Mouse (Mus musculus): ENCODE results near the gene Tmem178b.

Gene Tmem178b

GRCm38 (mm10) chr6:40098498-40098897 lies 225.4 kb downstream of the Tmem178b start:
- no peak for DNase-seq

GRCm38 (mm10) chr6:40101785-40102184 lies 228.7 kb downstream of the Tmem178b start:
- no peak for DNase-seq

- no peak for DNase-seq
These were observed 229.8 kb downstream of the Tmem178b start for GRCm38 (mm10) chr6:40102863-40103262.

GRCm38 (mm10) chr6:40110029-40110428 lies 237.0 kb downstream of the Tmem178b start:
- DNase-seq: no peak

- DNase-seq: no peak
These were observed 237.7 kb downstream of the Tmem178b start for GRCm38 (mm10) chr6:40110729-40111128.

GRCm38 (mm10) chr6:40112488-40112887 lies 239.4 kb downstream of the Tmem178b start:
- no peak for DNase-seq

- no peak for DNase-seq
These were observed 243.2 kb downstream of the Tmem178b start for GRCm38 (mm10) chr6:40116225-40116624.

- no peak for DNase-seq
These were observed 247.1 kb downstream of the Tmem178b start for GRCm38 (mm10) chr6:40120176-40120575.

GRCm38 (mm10) chr6:40121494-40121893 lies 248.4 kb downstream of the Tmem178b start:
- DNase-seq: no peak

- DNase-seq: no peak
These were observed 250.1 kb downstream of the Tmem178b start for GRCm38 (mm10) chr6:40123070-40123690.

GRCm38 (mm10) chr6:40123960-40124359 lies 250.9 kb downstream of the Tmem178b start:
- DNase-seq: no peak

- DNase-seq: no peak
These were observed 255.6 kb downstream of the Tmem178b start for GRCm38 (mm10) chr6:40128716-40129115.

GRCm38 (mm10) chr6:40131936-40132335 lies 258.9 kb downstream of the Tmem178b start:
- no peak for DNase-seq

GRCm38 (mm10) chr6:40133436-40133835 lies 260.4 kb downstream of the Tmem178b start:
- DNase-seq: no peak

- DNase-seq: no peak
These were observed 262.6 kb downstream of the Tmem178b start for GRCm38 (mm10) chr6:40135716-40136115.

- DNase-seq: no peak
These were observed 264.3 kb downstream of the Tmem178b start for GRCm38 (mm10) chr6:40137346-40137745.

- DNase-seq: no peak
These were observed 264.9 kb downstream of the Tmem178b start for GRCm38 (mm10) chr6:40137831-40138520.

- no peak for DNase-seq
These were observed 269.5 kb downstream of the Tmem178b start for GRCm38 (mm10) chr6:40142582-40142981.

- DNase-seq: no peak
These were observed 271.3 kb downstream of the Tmem178b start for GRCm38 (mm10) chr6:40144371-40144770.

- DNase-seq: no peak
These were observed 272.5 kb downstream of the Tmem178b start for GRCm38 (mm10) chr6:40145601-40146000.

- DNase-seq: no peak
These were observed 279.2 kb downstream of the Tmem178b start for GRCm38 (mm10) chr6:40152241-40152640.

- DNase-seq: no peak
These were observed 288.3 kb downstream of the Tmem178b start for GRCm38 (mm10) chr6:40161381-40161780.

GRCm38 (mm10) chr6:40173559-40173958 lies 300.5 kb downstream of the Tmem178b start:
- DNase-seq: no peak

GRCm38 (mm10) chr6:40177870-40178269 lies 304.8 kb downstream of the Tmem178b start:
- DNase-seq: no peak

GRCm38 (mm10) chr6:40180551-40180950 lies 307.5 kb downstream of the Tmem178b start:
- DNase-seq: no peak
